Mouse (Mus musculus): ENCODE data around the gene Tbc1d19.

Gene Tbc1d19

GRCm38 (mm10) chr5:53809115-53809991 lies at the start of gene Tbc1d19:
Tbc1d19 (plus strand) TSS chr5:53809606.
- peak; percentile 67 for DNase-seq (ENCODE audit: low read depth)

DNA sequence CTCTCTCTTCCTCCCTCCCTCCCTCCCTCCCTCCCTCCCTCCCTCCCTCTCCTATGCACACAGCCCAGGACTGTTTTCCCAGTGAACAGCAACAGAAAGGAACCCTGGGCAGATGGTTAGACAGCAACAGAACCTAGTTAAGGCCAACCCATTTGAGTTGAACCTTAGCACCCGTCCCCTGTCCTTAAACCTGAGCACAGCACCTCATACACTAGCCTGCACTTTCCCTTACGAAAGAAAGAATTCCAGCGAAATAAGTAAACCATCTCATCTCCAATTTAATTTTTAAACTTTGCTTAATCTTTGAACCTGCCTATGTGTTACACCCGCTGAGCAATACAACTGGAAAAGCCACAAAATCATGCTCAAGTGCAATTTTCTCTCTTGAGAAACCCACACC lies 49.5 kb upstream of the Tbc1d19 start:
- no peak for DNase-seq (ENCODE audit: low read depth)

DNA sequence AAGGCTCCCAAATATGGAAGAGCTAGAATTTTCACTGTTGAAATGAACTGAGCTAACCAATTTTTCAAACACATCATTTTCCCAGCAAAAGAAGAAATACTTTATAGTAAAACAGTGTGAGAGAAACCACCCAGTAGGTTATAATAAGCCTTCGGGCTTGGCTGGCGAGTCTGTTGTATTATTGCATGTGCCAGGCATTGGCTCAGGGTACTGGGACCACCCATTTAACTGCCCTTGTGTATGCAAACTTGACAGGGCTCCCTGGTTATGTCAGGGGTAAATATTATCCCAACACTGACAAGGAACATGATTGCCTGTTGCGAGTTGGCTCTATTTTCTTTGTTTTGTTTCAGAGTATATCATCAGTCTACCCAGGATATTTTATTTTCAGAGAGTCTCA lies 48.5 kb upstream of the Tbc1d19 start:
- no peak for DNase-seq (ENCODE audit: low read depth)

DNA sequence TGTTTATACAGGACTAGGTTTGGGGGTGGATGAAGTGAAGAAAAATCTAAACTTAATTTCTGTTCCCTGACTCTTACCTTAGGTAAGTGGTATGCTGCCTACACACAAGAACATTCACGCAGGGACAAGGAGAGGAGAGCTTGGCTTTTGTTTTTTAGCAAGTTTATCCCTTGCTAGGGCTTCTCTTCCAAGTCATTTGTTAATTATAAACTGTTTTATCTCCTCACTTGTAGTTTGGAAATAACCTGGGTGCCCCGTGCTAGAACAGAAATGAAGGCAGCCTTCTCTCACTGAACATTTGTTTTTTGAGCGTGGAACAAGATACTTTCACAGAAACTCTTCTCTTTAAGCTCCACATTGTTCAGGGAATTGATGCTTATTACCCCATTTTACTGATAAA lies 48.1 kb upstream of the Tbc1d19 start:
- no peak for DNase-seq (ENCODE audit: low read depth)

GRCm38 (mm10) chr5:53784818-53785520 lies 24.4 kb upstream of the Tbc1d19 start:
- no peak for DNase-seq (ENCODE audit: low read depth)

- DNase-seq (ENCODE audit: low read depth), result no peak
These were observed 8.0 kb upstream of the Tbc1d19 start for GRCm38 (mm10) chr5:53801379-53801778.

DNA sequence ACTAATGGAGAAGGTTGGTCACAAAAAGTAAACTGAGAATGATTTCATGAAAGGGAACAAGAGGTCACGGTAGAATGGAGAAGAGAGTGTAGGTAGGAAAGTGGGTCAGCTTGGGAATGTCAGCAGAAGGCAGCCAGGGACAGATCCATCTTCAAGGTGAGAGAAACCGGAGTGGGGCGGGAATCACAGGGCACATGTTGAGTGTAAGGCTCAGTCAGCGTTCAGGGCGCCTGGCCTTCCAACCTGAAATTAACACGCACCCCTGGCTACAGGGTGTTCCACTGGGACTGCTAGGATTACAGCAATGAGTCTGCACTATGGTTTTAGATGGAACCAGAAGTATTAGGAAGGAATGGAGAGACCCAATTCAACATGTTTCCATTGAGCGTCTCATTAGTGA lies 10.3 kb downstream of the Tbc1d19 start:
- no peak for DNase-seq (ENCODE audit: low read depth)

DNA sequence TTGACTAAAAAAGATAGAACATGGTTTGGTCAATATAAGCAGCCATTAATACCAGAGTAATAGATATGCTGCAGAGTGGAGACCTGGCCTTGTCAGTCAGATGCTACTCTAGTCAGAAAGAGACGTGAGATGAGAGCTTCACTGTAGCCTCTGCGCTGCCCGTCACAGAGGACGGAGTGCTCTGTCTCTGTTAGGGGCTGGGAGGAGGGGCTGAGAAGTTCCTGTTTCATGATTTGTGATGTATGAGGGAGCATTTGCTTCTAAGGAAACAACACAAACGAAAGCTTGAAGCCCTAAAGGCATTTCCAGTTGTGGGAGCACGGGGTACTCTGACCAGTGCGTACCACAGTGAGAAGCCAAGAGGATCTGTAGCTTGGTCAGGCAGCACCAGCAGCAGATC lies 16.5 kb downstream of the Tbc1d19 start:
- DNase-seq (ENCODE audit: low read depth), result no peak

- DNase-seq (ENCODE audit: low read depth), result no peak
These were observed 25.1 kb downstream of the Tbc1d19 start for GRCm38 (mm10) chr5:53834489-53834888.

DNA sequence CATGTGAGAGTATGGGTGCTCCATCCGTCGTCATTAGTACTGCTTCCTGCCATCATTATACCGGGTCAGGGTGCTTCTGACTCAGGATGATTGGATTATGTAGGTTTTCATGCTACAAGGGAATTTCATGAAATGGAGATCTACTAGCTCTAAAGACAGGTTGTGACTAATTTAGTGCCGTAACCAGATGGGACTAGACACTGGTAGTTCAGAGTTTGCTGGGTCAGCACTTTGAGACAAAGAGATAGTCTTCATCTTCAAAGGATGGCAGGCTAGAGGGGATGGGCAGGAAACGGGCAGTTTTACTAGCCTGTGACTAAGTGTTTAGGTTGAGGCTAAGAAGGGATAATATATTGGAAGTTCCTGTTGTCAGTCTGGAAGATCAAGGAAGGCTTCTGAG lies 31.9 kb downstream of the Tbc1d19 start:
- no peak for DNase-seq (ENCODE audit: low read depth)

GRCm38 (mm10) chr5:53848294-53848942 lies 39.0 kb downstream of the Tbc1d19 start:
- DNase-seq (ENCODE audit: low read depth), result no peak

- DNase-seq (ENCODE audit: low read depth), result no peak
These were observed 43.2 kb downstream of the Tbc1d19 start for GRCm38 (mm10) chr5:53852574-53852973.

DNA sequence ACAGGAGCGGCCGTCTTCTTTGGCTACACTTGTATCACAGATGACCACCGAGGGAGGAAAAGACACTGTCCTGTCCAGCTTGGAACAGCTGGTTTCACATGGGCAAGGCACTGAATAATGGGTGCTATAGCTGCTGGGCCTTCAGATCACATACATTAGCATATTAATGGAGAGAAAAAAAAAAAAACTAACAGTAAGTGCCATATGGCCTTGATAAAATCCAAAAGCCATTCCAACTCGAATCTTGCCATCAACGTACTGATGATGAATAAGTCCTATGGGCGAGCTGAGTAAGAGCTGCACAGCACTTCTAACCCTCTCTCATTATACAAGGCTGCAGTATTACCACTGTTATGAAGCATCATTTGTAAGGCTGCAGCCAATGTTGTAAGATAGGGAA lies 45.2 kb downstream of the Tbc1d19 start:
- no peak for DNase-seq (ENCODE audit: low read depth)

GRCm38 (mm10) chr5:53856011-53856410 lies 46.6 kb downstream of the Tbc1d19 start:
- DNase-seq (ENCODE audit: low read depth), result no peak

- DNase-seq (ENCODE audit: low read depth), result no peak
These were observed 55.7 kb downstream of the Tbc1d19 start for GRCm38 (mm10) chr5:53865146-53865545.

- DNase-seq (ENCODE audit: low read depth), result no peak
These were observed 56.6 kb downstream of the Tbc1d19 start for GRCm38 (mm10) chr5:53865991-53866390.

GRCm38 (mm10) chr5:53871665-53872312 lies 62.4 kb downstream of the Tbc1d19 start:
- peak; percentile 79 for DNase-seq (ENCODE audit: low read depth)

- no peak for DNase-seq (ENCODE audit: low read depth)
These were observed 65.6 kb downstream of the Tbc1d19 start for GRCm38 (mm10) chr5:53874966-53875365.

- DNase-seq (ENCODE audit: low read depth), result no peak
These were observed 71.3 kb downstream of the Tbc1d19 start for GRCm38 (mm10) chr5:53880724-53881123.

- DNase-seq (ENCODE audit: low read depth), result no peak
These were observed 72.1 kb downstream of the Tbc1d19 start for GRCm38 (mm10) chr5:53881381-53881990.

DNA sequence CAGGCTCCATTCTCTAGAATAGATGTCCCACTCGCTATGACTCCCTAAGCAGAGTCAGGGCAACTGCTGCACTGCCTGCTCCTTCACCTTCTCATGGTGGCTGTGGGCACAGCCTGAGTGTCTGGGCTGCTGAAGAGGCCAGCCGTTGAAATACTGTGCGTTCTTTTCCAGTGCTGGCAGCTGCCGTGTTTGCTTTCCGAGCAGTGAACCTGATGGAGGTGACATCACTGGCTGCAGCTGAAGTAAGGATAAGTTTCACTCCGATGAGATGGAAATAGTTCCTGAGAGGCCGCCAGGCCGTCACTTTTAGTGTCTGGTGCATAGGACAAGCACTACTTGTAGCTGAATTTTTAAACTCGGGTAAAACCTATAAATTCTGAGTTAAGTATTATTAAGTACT lies 92.0 kb downstream of the Tbc1d19 start:
- DNase-seq (ENCODE audit: low read depth), result no peak

- DNase-seq (ENCODE audit: low read depth), result no peak
These were observed 93.4 kb downstream of the Tbc1d19 start for GRCm38 (mm10) chr5:53902757-53903156.
